Comparison of ENCODE assay signal across 25 mouse cellular contexts in genomic region chr1:177007405-177007804, GRCm38 (mm10).
DNase-seq lines count a peak whose midpoint lies in the region; ATAC-seq lines count a peak whose summit lies in the region.
"Had no signal": no experiment of that assay in that cellular context is flagged by ENCODE, and none has a peak within 500 bp of the region (broad histone marks: within the 10 kb centered on the region; RNA-seq: fewer than 3 reads in every experiment).

No protein-coding gene starts in this region.

- no peaks in the 10 kb centered on the region for H3K27me3 ChIP-seq in midbrain, embryonic 10.5 days (ENCODE audit: low read depth, poor library complexity, severe bottlenecking)
- no peaks in the 10 kb centered on the region for H3K27me3 ChIP-seq in midbrain, embryonic 11.5 days (ENCODE audit: control insufficient read depth, insufficient read depth, low read length)
- H3K27me3 ChIP-seq: embryonic facial prominence, embryonic 12.5 days; embryonic facial prominence, embryonic 15.5 days; heart, embryonic 13.5 days; hindbrain, embryonic 12.5 days; Patski had no signal

- H3K9me3 ChIP-seq in midbrain, embryonic 10.5 days (replicated peaks), result no peaks in the 10 kb centered on the region
- no peaks in the 10 kb centered on the region for H3K9me3 ChIP-seq in midbrain, embryonic 11.5 days (ENCODE audit: control insufficient read depth, low read length)
- H3K9me3 ChIP-seq: embryonic facial prominence, embryonic 12.5 days; embryonic facial prominence, embryonic 15.5 days; heart, embryonic 10.5 days; heart, embryonic 13.5 days; hindbrain, embryonic 12.5 days had no signal

- H3K9ac ChIP-seq in midbrain, embryonic 11.5 days (ENCODE audit: low read length), result no peak overlapping the region
- H3K9ac ChIP-seq: embryonic facial prominence, embryonic 12.5 days; embryonic facial prominence, embryonic 15.5 days; forebrain, postnatal 0 days; heart, embryonic 13.5 days; hindbrain, embryonic 12.5 days had no signal

- DNase-seq in heart, adult 11 months, result peak; percentile 59
- DNase-seq in heart, adult 18-20 months, result no peak
- DNase-seq in lung, adult 18-20 months, result peak; percentile 30 to 33
- DNase-seq in lung, postnatal 10 days, result no peak
- no peak for DNase-seq in midbrain, embryonic 10.5 days (ENCODE audit: low spot score)
- no peak for DNase-seq in midbrain, embryonic 11.5 days (ENCODE audit: low spot score, missing footprints)
- DNase-seq in left cerebral cortex, postnatal 25 days (ENCODE audit: low spot score in 2 of 2), result no peak
- DNase-seq: adrenal gland, postnatal 10 days; adrenal gland, postnatal 36 days; cerebellum, adult 18-20 months; cerebellum, adult 9-10 months; forebrain, postnatal 0 days; gastrocnemius, adult 2 months; gastrocnemius, postnatal 14 days; heart, adult 2 months; heart, postnatal 14 days; heart, postnatal 4 days had no signal

- H3K36me3 ChIP-seq in midbrain, embryonic 10.5 days, result no peaks in the 10 kb centered on the region
- H3K36me3 ChIP-seq in midbrain, embryonic 11.5 days (ENCODE audit: control insufficient read depth, insufficient read depth, low read length), result no peaks in the 10 kb centered on the region
- H3K36me3 ChIP-seq: embryonic facial prominence, embryonic 12.5 days; embryonic facial prominence, embryonic 15.5 days; heart, embryonic 10.5 days; heart, embryonic 13.5 days; hindbrain, embryonic 12.5 days had no signal

- no peak overlapping the region for H3K4me2 ChIP-seq in midbrain, embryonic 11.5 days
- H3K4me2 ChIP-seq: embryonic facial prominence, embryonic 12.5 days; embryonic facial prominence, embryonic 15.5 days; heart, embryonic 13.5 days; hindbrain, embryonic 12.5 days had no signal

- intact Hi-C loops in left cerebral cortex, postnatal 25 days (cut with DNase I), result no loop called here

- ATAC-seq in midbrain, embryonic 11.5 days (ENCODE audit: low FRiP score), result no peak
- ATAC-seq: forebrain, embryonic 14.5 days; forebrain, postnatal 0 days; hindbrain, embryonic 16.5 days; Patski had no signal

- WGBS in midbrain, embryonic 10.5 days, result 97% methylated on average over 3 of the region's 3 CpGs
- WGBS in midbrain, embryonic 11.5 days, result 89% methylated on average over 3 of the region's 3 CpGs

- no peak overlapping the region for H3K4me3 ChIP-seq in midbrain, embryonic 10.5 days
- H3K4me3 ChIP-seq in midbrain, embryonic 11.5 days (ENCODE audit: low read depth, low read length), result no peak overlapping the region
- H3K4me3 ChIP-seq: embryonic facial prominence, embryonic 12.5 days; embryonic facial prominence, embryonic 15.5 days; gastrocnemius, adult 2 months; heart, adult 2 months; heart, embryonic 10.5 days; heart, embryonic 13.5 days; hindbrain, embryonic 12.5 days had no signal

- peaks cover 69% of the 10 kb centered on the region for H3K4me1 ChIP-seq in midbrain, embryonic 10.5 days
- H3K4me1 ChIP-seq in midbrain, embryonic 11.5 days (ENCODE audit: control insufficient read depth, insufficient read depth, low read length), result peaks cover 43% of the 10 kb centered on the region

- peak overlapping the region; percentile 1; the same call in 1 of the 2 replicates for H3K27ac ChIP-seq in midbrain, embryonic 10.5 days (replicated peaks)
- H3K27ac ChIP-seq in midbrain, embryonic 11.5 days (ENCODE audit: low read depth, low read length), result no peak overlapping the region
- H3K27ac ChIP-seq: embryonic facial prominence, embryonic 12.5 days; embryonic facial prominence, embryonic 15.5 days; gastrocnemius, adult 2 months; heart, adult 2 months; heart, embryonic 10.5 days; heart, embryonic 13.5 days; hindbrain, embryonic 12.5 days had no signal

Comparison
In these comparisons a context has a peak if more than half of its experiments do, and no peak if none do; other contexts are left out.
1. DNase-seq: peak in heart, adult 11 months (single experiment) and lung, adult 18-20 months (2 of 2); none in heart, adult 18-20 months (0 of 2), lung, postnatal 10 days (single experiment), midbrain, embryonic 10.5 days (single experiment), midbrain, embryonic 11.5 days (single experiment) and left cerebral cortex, postnatal 25 days (0 of 2).